Mouse (Mus musculus) hindbrain, embryonic 12.5 days (tissue): Measurements from ENCODE around the gene Rassf1. TPM values are rescaled to one million over a fixed set of nuclear protein-coding genes. Genes with fewer than 3 reads are reported as not detected.
"Not testable (repeated sequence)": the region's sequence is repeated elsewhere in the genome, so short reads cannot be mapped to it uniquely, and the experiment has no call there.

Source experiments
- ATAC-seq: fragments of 200-750 bp; cut with Nextera tagmentation; 2 replicates; pipeline ENCODE4 v1.8.0; 2017; ENCODE audit warnings: moderate TSS enrichment; ENCODE audit not compliant: low FRiP score
- H3K27ac ChIP-seq: fragments of 300-500 bp; sonication (generic); 2 replicates; pipeline ENCODE4 v1.5.1; 2016; ENCODE audit warnings: mild to moderate bottlenecking
- H3K27me3 ChIP-seq: fragments of 300-500 bp; sonication (generic); 2 replicates; pipeline ENCODE4 v1.6.1; 2016; ENCODE audit warnings: mild to moderate bottlenecking
- H3K36me3 ChIP-seq: fragments of 300-500 bp; sonication (generic); 2 replicates; pipeline ENCODE4 v1.6.1; 2016; ENCODE audit warnings: mild to moderate bottlenecking
- H3K4me1 ChIP-seq: fragments of 300-500 bp; sonication (generic); 2 replicates; pipeline ENCODE4 v1.6.1; 2016
- H3K4me2 ChIP-seq: fragments of 300-500 bp; sonication (generic); replicated peaks from 2 replicates; pipeline ENCODE4 v1.6.1; 2016; ENCODE audit warnings: mild to moderate bottlenecking
- H3K4me3 ChIP-seq: fragments of 300-500 bp; sonication (generic); 2 replicates; pipeline ENCODE4 v1.5.1; 2016; ENCODE audit warnings: mild to moderate bottlenecking
- H3K9ac ChIP-seq: fragments of 300-500 bp; sonication (generic); 2 replicates; pipeline ENCODE4 v1.6.1; 2016; ENCODE audit warnings: mild to moderate bottlenecking, moderate library complexity
- H3K9me3 ChIP-seq: fragments of 300-500 bp; sonication (generic); replicated peaks from 2 replicates; pipeline ENCODE4 v1.6.1; 2016; ENCODE audit warnings: mild to moderate bottlenecking
- WGBS: fragments of 180-500 bp; shearing (Covaris S2); methylation state at CpG from one replicate; pipeline ENCODE4 v1.1.7; 2016; 5-methylcytosine and 5-hydroxymethylcytosine counted together
- polyA plus RNA-seq: library from polyadenylated mRNA; unstranded; fragments of >200 nt; fragmentation: Nextera tagmentation; extraction: Ambion mirVana; gene quantifications from 2 replicates; pipeline ENCODE4 v1.2.1, GENCODE M21; 2016

Gene Rassf1
- polyA plus RNA-seq, 1 experiment from 2014 or later: 39.9 TPM

DNA sequence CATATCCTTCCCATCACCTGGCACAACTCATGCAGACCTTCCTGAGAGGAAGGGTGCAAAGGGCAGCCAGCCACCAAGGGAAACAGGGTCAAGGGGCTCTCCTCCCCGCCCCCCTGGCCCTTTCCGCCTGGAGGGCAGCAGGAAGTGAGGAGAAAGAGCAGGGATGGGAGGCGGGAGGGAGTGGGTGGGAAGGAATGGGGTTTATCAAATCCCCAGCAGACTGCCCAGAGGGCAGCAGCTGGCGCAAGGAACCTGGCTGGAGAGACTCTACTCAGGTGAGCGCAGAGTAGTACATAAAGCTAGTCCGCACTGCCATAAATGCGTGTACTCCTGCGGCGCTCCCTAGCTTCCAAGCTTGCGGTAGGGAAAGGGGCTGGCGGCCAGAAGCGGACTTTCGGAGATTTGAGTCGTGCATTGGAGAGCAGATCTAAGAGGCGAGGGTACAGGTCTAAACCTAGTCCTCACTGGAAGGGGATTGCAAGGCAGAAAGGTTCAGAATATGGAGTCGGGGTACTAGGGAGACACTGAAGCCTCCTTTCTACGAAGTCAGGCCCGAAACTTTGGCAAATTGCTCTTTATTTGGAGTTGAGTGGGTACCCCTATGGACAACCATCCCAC is 16.5 kb downstream of the Rassf1 start, which contains the start of gene Hyal2:
Gene Hyal2, plus strand, starts transcription at position 244 of the 618 bp plus-strand sequence.
- ATAC-seq: no peak
- Histone ChIP-seq H3K4me2 (peak within 1 kb of the TSS; percentile 93), H3K9ac (peak within 1 kb of the TSS; percentile 95), H3K4me1 (peaks cover 53% of the 10 kb centered on the region), H3K36me3 (peaks cover 39% of the 10 kb centered on the region), H3K27me3 (no peaks in the 10 kb centered on the region), H3K27ac (peak within 1 kb of the TSS; percentile 87), H3K4me3 (peak within 1 kb of the TSS; percentile 81), H3K9me3 (no peaks in the 10 kb centered on the region)
- WGBS: 5% methylated on average over 18 of the region's 18 CpGs

DNA sequence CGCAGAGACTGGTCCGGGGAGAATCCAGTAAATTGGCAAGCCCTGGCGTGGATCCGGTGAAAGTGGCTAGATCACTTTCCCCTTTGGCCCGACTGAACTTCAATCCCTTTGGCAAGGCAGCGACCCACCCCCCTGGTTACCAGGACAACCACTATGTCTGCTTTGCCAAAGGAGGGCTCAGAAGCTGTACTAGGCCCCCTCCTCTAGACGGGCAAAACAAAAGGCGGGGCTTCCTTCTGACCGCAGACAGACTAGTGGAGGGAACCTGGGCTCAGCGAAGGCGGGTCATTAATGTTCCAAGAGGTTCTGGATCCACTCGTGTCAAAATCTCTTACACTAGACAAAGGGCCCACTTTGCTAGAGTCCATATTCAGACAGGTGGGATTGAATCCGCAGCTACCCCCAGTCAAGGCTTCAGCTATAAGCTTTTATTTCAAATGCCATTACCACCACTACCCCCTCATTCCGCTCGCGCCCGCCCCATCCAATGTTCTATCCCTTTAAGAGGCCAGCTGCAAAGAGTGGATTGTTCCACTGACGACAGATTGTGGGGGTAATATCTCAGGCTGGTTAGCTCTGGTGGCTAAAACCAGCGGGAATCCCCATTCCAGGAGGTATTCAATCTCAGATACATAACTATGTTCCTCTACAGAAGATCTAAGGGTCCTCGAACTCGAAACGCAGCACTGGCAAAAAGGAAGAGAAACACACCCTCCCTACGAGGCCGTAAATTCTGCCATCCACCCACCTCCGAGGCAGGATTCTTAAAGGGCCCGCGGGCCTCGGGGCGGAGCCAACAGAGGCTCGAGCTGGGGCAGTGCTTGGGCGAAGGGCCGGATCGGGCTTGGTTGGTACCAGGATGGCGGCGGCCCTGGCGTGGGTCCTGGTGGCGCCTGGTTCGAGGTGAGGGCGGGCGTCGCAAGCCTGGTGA is 17.2 kb downstream of the Rassf1 start:
- Histone ChIP-seq H3K4me2 (peak overlapping the region; percentile 93), H3K36me3 (peaks cover 47% of the 10 kb centered on the region), H3K27me3 (no peaks in the 10 kb centered on the region), H3K27ac (peak overlapping the region; percentile 87), H3K4me1 (peaks cover 51% of the 10 kb centered on the region), H3K9me3 (no peaks in the 10 kb centered on the region), H3K4me3 (peak overlapping the region; percentile 81), H3K9ac (peak overlapping the region; percentile 95)
- 1% methylated on average over 41 of the region's 41 CpGs for WGBS
- peak; percentile 88 for ATAC-seq

DNA sequence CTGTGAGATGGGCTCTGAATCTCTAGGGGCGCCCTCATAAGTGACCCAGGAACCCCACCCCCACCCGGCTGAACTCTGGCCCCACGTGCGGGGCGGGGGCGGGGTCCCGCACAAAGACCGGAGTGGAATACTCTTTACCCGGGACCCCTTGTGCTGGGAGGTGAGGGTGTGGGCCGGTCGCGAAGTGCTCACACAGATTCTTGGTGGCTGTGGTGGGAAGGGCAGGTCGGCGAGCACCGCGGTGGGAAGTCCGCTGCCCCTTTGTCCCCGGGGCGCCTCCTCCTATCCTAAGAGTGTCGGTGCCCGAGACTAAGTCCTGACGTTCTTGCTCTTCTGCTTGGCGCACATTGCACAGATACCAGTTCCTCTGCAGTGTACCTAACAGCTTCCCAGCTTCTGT is 17.9 kb downstream of the Rassf1 start:
- Histone ChIP-seq H3K27me3 (no peaks in the 10 kb centered on the region), H3K4me1 (peaks cover 45% of the 10 kb centered on the region), H3K27ac (peak overlapping the region; percentile 87), H3K4me3 (peak overlapping the region; percentile 81), H3K9ac (peak overlapping the region; percentile 95), H3K9me3 (no peaks in the 10 kb centered on the region), H3K36me3 (peaks cover 48% of the 10 kb centered on the region), H3K4me2 (peak overlapping the region; percentile 93)
- peak; percentile 56 for ATAC-seq
- WGBS: under 1% methylated on average over 23 of the region's 23 CpGs

- peak overlapping the region; percentile 93 for H3K4me2 ChIP-seq
- no peaks in the 10 kb centered on the region for H3K27me3 ChIP-seq
- H3K27ac ChIP-seq: peak overlapping the region; percentile 87
- 54% methylated on average over 13 of the region's 13 CpGs for WGBS
- no peaks in the 10 kb centered on the region for H3K9me3 ChIP-seq
- H3K4me1 ChIP-seq: peaks cover 43% of the 10 kb centered on the region
- no peak for ATAC-seq
- H3K4me3 ChIP-seq: peak overlapping the region; percentile 81
- peaks cover 46% of the 10 kb centered on the region for H3K36me3 ChIP-seq
- peak overlapping the region; percentile 95 for H3K9ac ChIP-seq
These were observed 18.7 kb downstream of the Rassf1 start for GRCm38 (mm10) chr9:107570016-107570415.

DNA sequence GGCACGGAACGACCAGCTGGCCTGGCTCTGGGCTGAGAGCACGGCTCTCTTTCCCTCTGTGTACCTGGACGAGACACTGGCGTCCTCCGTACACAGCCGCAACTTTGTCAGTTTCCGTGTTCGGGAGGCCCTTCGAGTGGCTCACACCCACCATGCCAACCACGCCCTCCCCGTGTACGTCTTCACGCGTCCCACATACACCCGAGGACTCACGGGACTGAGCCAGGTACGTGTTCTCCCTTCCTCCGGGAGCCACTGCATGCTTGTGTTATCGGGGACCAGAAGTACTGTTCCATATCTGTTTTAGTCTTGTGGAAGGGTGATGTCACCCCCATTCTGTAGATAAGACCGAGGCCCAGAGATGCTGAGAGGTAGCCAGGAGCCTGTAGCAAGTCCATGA is 19.5 kb downstream of the Rassf1 start:
- H3K4me3 ChIP-seq: peak overlapping the region; percentile 81
- no peak overlapping the region for H3K27ac ChIP-seq
- peaks cover 43% of the 10 kb centered on the region for H3K4me1 ChIP-seq
- peak overlapping the region; percentile 93 for H3K4me2 ChIP-seq
- WGBS: 91% methylated on average over 21 of the region's 21 CpGs
- no peak for ATAC-seq
- no peaks in the 10 kb centered on the region for H3K27me3 ChIP-seq
- H3K36me3 ChIP-seq: peaks cover 42% of the 10 kb centered on the region
- no peaks in the 10 kb centered on the region for H3K9me3 ChIP-seq
- peak overlapping the region; percentile 95; the same call in 1 of the 2 replicates for H3K9ac ChIP-seq

DNA sequence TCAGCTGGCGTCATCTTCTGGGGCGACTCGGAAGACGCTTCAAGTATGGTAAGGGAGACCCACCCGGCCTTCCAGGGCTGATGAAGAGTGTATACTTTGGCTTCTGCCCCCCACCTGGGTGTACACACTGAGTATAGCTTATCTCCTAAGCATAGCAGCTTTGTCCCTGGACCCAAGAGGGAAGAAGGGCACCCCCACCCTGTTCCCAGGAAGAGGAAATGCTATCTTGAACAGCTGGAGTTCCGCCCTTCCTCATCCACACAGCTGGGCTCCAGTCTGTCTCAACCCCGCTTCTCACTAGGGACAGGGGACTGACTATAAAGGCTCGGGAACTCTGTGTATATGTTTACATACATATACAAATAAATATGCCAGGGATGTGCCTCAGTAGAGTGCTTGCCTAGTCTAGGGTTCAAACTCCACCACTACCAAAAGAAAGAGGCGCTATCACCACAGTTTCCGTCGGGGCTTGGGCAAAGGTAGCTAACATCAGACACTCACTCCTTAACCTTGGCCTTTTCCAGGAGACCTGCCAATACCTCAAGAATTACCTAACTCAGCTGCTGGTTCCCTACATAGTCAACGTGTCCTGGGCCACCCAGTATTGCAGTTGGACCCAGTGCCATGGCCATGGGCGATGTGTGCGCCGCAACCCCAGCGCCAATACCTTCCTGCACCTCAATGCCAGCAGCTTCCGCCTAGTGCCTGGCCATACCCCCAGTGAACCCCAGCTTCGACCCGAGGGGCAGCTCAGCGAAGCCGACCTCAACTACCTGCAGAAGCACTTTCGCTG is 20.4 kb downstream of the Rassf1 start:
- ATAC-seq: no peak
- H3K27me3 ChIP-seq: no peaks in the 10 kb centered on the region
- H3K27ac ChIP-seq: no peak overlapping the region
- peak overlapping the region; percentile 93 for H3K4me2 ChIP-seq
- H3K4me1 ChIP-seq: peaks cover 47% of the 10 kb centered on the region
- H3K36me3 ChIP-seq: peaks cover 42% of the 10 kb centered on the region
- peak overlapping the region; percentile 81; the same call in 1 of the 2 replicates for H3K4me3 ChIP-seq
- WGBS: 94% methylated on average over 22 of the region's 22 CpGs
- H3K9ac ChIP-seq: 0 out of 2 replicates have a peak overlapping the region, but pooled peaks have one; percentile 13
- H3K9me3 ChIP-seq: no peaks in the 10 kb centered on the region

GRCm38 (mm10) chr9:107572327-107572662 is 20.9 kb downstream of the Rassf1 start:
- WGBS: 97% methylated on average over 2 of the region's 2 CpGs
- H3K9ac ChIP-seq: no peak overlapping the region
- peaks cover 49% of the 10 kb centered on the region for H3K4me1 ChIP-seq
- no peaks in the 10 kb centered on the region for H3K9me3 ChIP-seq
- no peak overlapping the region for H3K27ac ChIP-seq
- no peak for ATAC-seq
- no peaks in the 10 kb centered on the region for H3K27me3 ChIP-seq
- no peak overlapping the region for H3K4me2 ChIP-seq
- H3K36me3 ChIP-seq: peaks cover 42% of the 10 kb centered on the region
- H3K4me3 ChIP-seq: no peak overlapping the region

DNA sequence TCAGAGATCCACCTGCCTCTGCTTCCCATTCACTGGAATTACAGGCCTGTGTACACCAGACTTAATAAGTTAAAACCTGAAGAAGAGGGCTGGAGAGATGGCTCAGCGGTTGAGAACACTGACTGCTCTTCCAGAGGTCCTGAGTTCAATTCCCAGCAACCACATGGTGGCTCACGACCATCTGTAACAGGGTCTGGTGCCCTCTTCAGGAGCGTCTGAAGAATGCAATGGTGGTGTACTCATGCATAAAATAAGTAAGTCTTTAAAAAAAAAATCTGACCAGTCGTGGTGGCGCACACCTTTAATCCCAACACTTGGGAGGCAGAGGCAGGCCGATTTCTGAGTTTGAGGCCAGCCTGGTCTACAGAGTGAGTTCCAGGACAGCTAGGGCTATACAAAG is 22.4 kb downstream of the Rassf1 start:
- H3K27me3 ChIP-seq, ATAC-seq, H3K9me3 ChIP-seq, H3K27ac ChIP-seq, H3K4me3 ChIP-seq, H3K9ac ChIP-seq, H3K4me2 ChIP-seq: not testable (repeated sequence)
- WGBS: 81% methylated on average over 6 of the region's 6 CpGs
- Histone ChIP-seq H3K4me1 (peaks cover 41% of the 10 kb centered on the region), H3K36me3 (peaks cover 42% of the 10 kb centered on the region)

DNA sequence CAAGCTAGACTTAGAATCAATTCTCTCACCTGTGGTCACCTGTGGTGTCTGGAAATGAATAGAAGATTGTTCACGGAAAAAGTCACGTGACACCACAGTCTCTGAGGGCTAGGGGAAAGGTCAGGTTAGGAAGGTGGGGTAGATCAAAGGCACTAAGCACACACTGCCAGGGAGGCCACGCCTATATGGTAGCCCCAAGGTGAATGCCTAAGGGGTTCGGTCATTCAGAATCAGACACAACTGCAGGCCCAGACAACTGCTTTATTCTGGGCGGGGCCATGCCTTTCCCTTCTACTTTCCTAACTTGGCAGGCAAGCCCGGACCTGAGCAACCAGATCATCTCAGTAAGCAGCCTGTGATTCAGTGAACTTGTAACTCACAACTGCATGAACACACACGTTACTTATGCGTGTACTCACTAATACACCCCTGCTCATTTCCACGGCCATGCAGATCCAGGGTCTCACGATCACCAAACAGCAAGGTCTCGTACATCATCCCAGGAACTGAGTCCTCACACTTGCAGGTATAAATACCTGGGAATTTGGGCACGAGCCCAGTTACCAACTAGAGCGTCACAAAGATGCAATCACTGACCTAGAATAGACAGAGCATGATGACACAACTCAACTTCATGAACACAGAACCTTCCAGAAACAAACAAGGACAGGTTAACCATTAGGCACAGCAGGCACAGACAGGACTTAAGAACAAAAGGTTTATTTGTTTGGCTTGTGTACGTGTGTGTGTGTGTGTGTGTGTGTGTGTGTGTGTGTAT is 24.4 kb downstream of the Rassf1 start:
- H3K27me3 ChIP-seq: no peaks in the 10 kb centered on the region
- H3K9me3 ChIP-seq: no peaks in the 10 kb centered on the region
- peaks cover 36% of the 10 kb centered on the region for H3K36me3 ChIP-seq
- peak overlapping the region; percentile 14; the same call in 1 of the 2 replicates for H3K27ac ChIP-seq
- no peak overlapping the region for H3K4me2 ChIP-seq
- no peak overlapping the region for H3K4me3 ChIP-seq
- no peak overlapping the region for H3K9ac ChIP-seq
- WGBS: 81% methylated on average over 14 of the region's 14 CpGs
- peaks cover 40% of the 10 kb centered on the region for H3K4me1 ChIP-seq
- no peak for ATAC-seq

GRCm38 (mm10) chr9:107576357-107577107 is 25.2 kb downstream of the Rassf1 start, which contains the start of gene Hyal1:
Gene Hyal1, plus strand, starts transcription at chr9:107576927.
- H3K9me3 ChIP-seq: no peaks in the 10 kb centered on the region
- H3K36me3 ChIP-seq: peaks cover 28% of the 10 kb centered on the region
- peaks cover 39% of the 10 kb centered on the region for H3K4me1 ChIP-seq
- H3K27me3 ChIP-seq: no peaks in the 10 kb centered on the region
- 27% methylated on average over 16 of the region's 16 CpGs for WGBS
- peak within 1 kb of the TSS; percentile 22 for H3K4me3 ChIP-seq
- peak within 1 kb of the TSS; percentile 14; the same call in 1 of the 2 replicates for H3K27ac ChIP-seq
- peak; percentile 50; the same call in 1 of the 2 replicates for ATAC-seq
- peak within 1 kb of the TSS; percentile 46 for H3K4me2 ChIP-seq
- peak within 1 kb of the TSS; percentile 49 for H3K9ac ChIP-seq

- Histone ChIP-seq H3K4me3 (no peak overlapping the region), H3K4me2 (no peak overlapping the region), H3K4me1 (peaks cover 35% of the 10 kb centered on the region), H3K27me3 (no peaks in the 10 kb centered on the region), H3K9me3 (no peaks in the 10 kb centered on the region), H3K36me3 (peaks cover 15% of the 10 kb centered on the region), H3K27ac (no peak overlapping the region), H3K9ac (no peak overlapping the region)
- 94% methylated on average over 10 of the region's 10 CpGs for WGBS
- no peak for ATAC-seq
These were observed 26.5 kb downstream of the Rassf1 start for GRCm38 (mm10) chr9:107577871-107578270.
